Mouse (Mus musculus) retina, embryonic 14.5 days (tissue): ENCODE measurements at regions not wholly inside any gene's neighbourhood (a gene's known extent, or its start where the extent isn't known, plus 50 kb on each side); places are given as distances from the start of the nearest gene placed in this dataset.

ENCODE experiments used
- DNase-seq: peaks from one replicate; pipeline ENCODE4 v3.0.0-alpha.2; 2015; ENCODE audit warnings: low spot score

GRCm38 (mm10) chr13:72809226-72809625 lies 180.6 kb downstream of the Irx2 start:
- no peak for DNase-seq

- no peak for DNase-seq
Measured at GRCm38 (mm10) chr13:72810626-72811025, 182.0 kb downstream of the Irx2 start.

GRCm38 (mm10) chr13:72814616-72815015 lies 186.0 kb downstream of the Irx2 start:
- no peak for DNase-seq

GRCm38 (mm10) chr13:72815236-72815932 lies 186.8 kb downstream of the Irx2 start:
- DNase-seq: no peak

GRCm38 (mm10) chr13:72815933-72816553 lies 187.4 kb downstream of the Irx2 start:
- DNase-seq: peak; percentile 66

- DNase-seq: no peak
Measured at GRCm38 (mm10) chr13:72816856-72817255, 188.2 kb downstream of the Irx2 start.

- no peak for DNase-seq
Measured at GRCm38 (mm10) chr13:72817521-72817920, 188.9 kb downstream of the Irx2 start.

- no peak for DNase-seq
Measured at GRCm38 (mm10) chr13:72817930-72818329, 189.3 kb downstream of the Irx2 start.

- no peak for DNase-seq
Measured at GRCm38 (mm10) chr13:72826613-72827012, 198.0 kb downstream of the Irx2 start.

GRCm38 (mm10) chr13:72829331-72829730 lies 200.7 kb downstream of the Irx2 start:
- no peak for DNase-seq

- DNase-seq: no peak
Measured at GRCm38 (mm10) chr13:72833326-72833725, 204.7 kb downstream of the Irx2 start.

- no peak for DNase-seq
Measured at GRCm38 (mm10) chr13:72837016-72837415, 208.4 kb downstream of the Irx2 start.

GRCm38 (mm10) chr13:72848097-72848496 lies 219.5 kb downstream of the Irx2 start:
- no peak for DNase-seq

- peak; percentile 39 for DNase-seq
Measured at GRCm38 (mm10) chr13:72849841-72850240, 221.2 kb downstream of the Irx2 start.

- DNase-seq: no peak
Measured at GRCm38 (mm10) chr13:72852896-72853295, 224.3 kb downstream of the Irx2 start.

GRCm38 (mm10) chr13:72875921-72876320 lies 247.3 kb downstream of the Irx2 start:
- DNase-seq: no peak

- DNase-seq: no peak
Measured at GRCm38 (mm10) chr13:72894982-72895381, 266.4 kb downstream of the Irx2 start.

GRCm38 (mm10) chr13:72902576-72902975 lies 274.0 kb downstream of the Irx2 start:
- DNase-seq: peak; percentile 47

GRCm38 (mm10) chr13:72918895-72919294 lies 290.3 kb downstream of the Irx2 start:
- DNase-seq: no peak

- peak; percentile 37 for DNase-seq
Measured at GRCm38 (mm10) chr13:72920368-72920767, 291.7 kb downstream of the Irx2 start.

- DNase-seq: peak; percentile 22
Measured at GRCm38 (mm10) chr13:72924560-72925135, 296.0 kb downstream of the Irx2 start.

- no peak for DNase-seq
Measured at GRCm38 (mm10) chr13:72937246-72937645, 308.6 kb downstream of the Irx2 start.

GRCm38 (mm10) chr13:72938156-72938874 lies 309.7 kb downstream of the Irx2 start:
- DNase-seq: no peak
